Comparison of ENCODE assay signal across 27 mouse cellular contexts in the genomic region with DNA sequence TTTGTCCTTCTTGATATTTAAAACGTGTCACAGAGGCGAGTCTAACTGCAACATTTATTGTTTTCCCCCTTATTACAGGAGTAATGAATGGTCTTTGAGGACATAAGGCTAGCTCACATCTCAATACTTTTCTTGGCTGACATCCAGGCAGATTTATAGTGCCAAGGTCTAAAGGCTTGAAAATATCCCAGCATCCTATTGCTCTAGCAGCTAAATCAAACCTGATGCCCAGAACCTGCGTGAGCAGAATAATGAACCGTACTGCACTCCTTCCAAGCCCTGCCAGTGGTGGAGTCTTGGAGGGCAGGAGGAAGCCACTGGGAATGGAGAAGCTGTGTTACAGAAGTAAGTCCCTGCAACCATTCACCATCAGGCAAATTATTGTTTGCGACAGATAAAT. TPM values are rescaled to one million over a fixed set of nuclear protein-coding genes. Genes with fewer than 3 reads are reported as not detected.
A peak's percentile ranks its signal among the peaks of the same experiment; 100 is the strongest.
DNase-seq lines count a peak whose midpoint lies in the region; ATAC-seq and TF ChIP-seq lines count a peak whose summit lies in the region.
"Had no signal": no experiment of that assay in that cellular context is flagged by ENCODE, and none has a peak within 500 bp of the region (broad histone marks: within the 10 kb centered on the region; RNA-seq: fewer than 3 reads in every experiment).

No protein-coding gene starts in this region.

- no peaks in the 10 kb centered on the region for H3K9me3 ChIP-seq in forebrain, postnatal 0 days (ENCODE audit: low read length)
- H3K9me3 ChIP-seq in forebrain, embryonic 11.5 days (ENCODE audit: control insufficient read depth, low read length), result no peaks in the 10 kb centered on the region
- H3K9me3 ChIP-seq: embryonic facial prominence, embryonic 13.5 days; forebrain, embryonic 12.5 days; heart, embryonic 10.5 days; heart, embryonic 15.5 days; hindbrain, embryonic 15.5 days; intestine, embryonic 15.5 days; limb, embryonic 15.5 days; midbrain, embryonic 12.5 days had no signal

- no peak overlapping the region for H3K4me2 ChIP-seq in forebrain, postnatal 0 days (ENCODE audit: low read depth)
- H3K4me2 ChIP-seq in forebrain, embryonic 11.5 days (ENCODE audit: low read depth, low read length, severe bottlenecking), result no peak overlapping the region
- H3K4me2 ChIP-seq: embryonic facial prominence, embryonic 13.5 days; forebrain, embryonic 12.5 days; heart, embryonic 15.5 days; hindbrain, embryonic 15.5 days; intestine, embryonic 15.5 days; limb, embryonic 15.5 days; midbrain, embryonic 12.5 days had no signal

- TF ChIP-seq CTCF in forebrain, postnatal 0 days (IDR thresholded peaks at IDR 0.05; ENCODE audit: low read depth), result no peak
- TF ChIP-seq CTCF in layer of hippocampus, adult 2 months (conservative IDR thresholded peaks at IDR 0.05), result no peak

- H3K4me1 ChIP-seq in forebrain, postnatal 0 days (ENCODE audit: insufficient read depth), result no peaks in the 10 kb centered on the region
- no peaks in the 10 kb centered on the region for H3K4me1 ChIP-seq in forebrain, embryonic 11.5 days (replicated peaks; ENCODE audit: control insufficient read depth, insufficient read depth, low read length)
- H3K4me1 ChIP-seq: embryonic facial prominence, embryonic 13.5 days; forebrain, embryonic 12.5 days; heart, embryonic 10.5 days; heart, embryonic 15.5 days; hindbrain, embryonic 15.5 days; intestine, embryonic 15.5 days; midbrain, embryonic 12.5 days had no signal

- H3K36me3 ChIP-seq in forebrain, postnatal 0 days (ENCODE audit: insufficient read depth), result no peaks in the 10 kb centered on the region
- H3K36me3 ChIP-seq in forebrain, embryonic 11.5 days (ENCODE audit: control insufficient read depth, insufficient read depth, low read length), result no peaks in the 10 kb centered on the region
- H3K36me3 ChIP-seq: embryonic facial prominence, embryonic 13.5 days; forebrain, embryonic 12.5 days; heart, embryonic 10.5 days; heart, embryonic 15.5 days; hindbrain, embryonic 15.5 days; intestine, embryonic 15.5 days; limb, embryonic 15.5 days; midbrain, embryonic 12.5 days had no signal

- DNase-seq in forebrain, postnatal 0 days, result peak; percentile 14
- DNase-seq in forebrain, embryonic 11.5 days (ENCODE audit: low spot score), result no peak
- DNase-seq in left cerebral cortex, postnatal 4 days, result peak; percentile 6
- DNase-seq in left cerebral cortex, adult 9 months (ENCODE audit: low spot score in 2 of 2), result no peak
- DNase-seq in brain, adult 2 months (ENCODE audit: low read depth, low spot score), result peak; percentile 3
- DNase-seq in forelimb bud, embryonic 11.5 days (ENCODE audit: low read depth, low spot score), result peak; percentile 12
- DNase-seq in layer of hippocampus, adult 2 months (ENCODE audit: low spot score in 2 of 2), result no peak
- no peak for DNase-seq in right cerebral cortex, adult 18-20 months
- DNase-seq: adrenal gland, postnatal 25 days; cerebellum, adult 9-10 months; gastrocnemius, postnatal 25 days; heart, adult 11 months; kidney, adult 2 months; kidney, postnatal 10 days; layer of hippocampus, adult 9-11 months; lung, adult 2 months; lung, postnatal 14 days had no signal

- H3K9ac ChIP-seq in forebrain, postnatal 0 days, result no peak overlapping the region
- no peak overlapping the region for H3K9ac ChIP-seq in forebrain, embryonic 11.5 days (ENCODE audit: low read length)
- H3K9ac ChIP-seq: embryonic facial prominence, embryonic 13.5 days; forebrain, embryonic 12.5 days; heart, embryonic 15.5 days; hindbrain, embryonic 15.5 days; intestine, embryonic 15.5 days; limb, embryonic 15.5 days; liver, embryonic 14.5 days; midbrain, embryonic 12.5 days had no signal

- intact Hi-C loops in left cerebral cortex, postnatal 4 days (cut with DNase I), result no loop called here

- WGBS in forebrain, postnatal 0 days, result 54% methylated on average over 5 of the region's 5 CpGs
- 84% methylated on average over 5 of the region's 5 CpGs for WGBS in forebrain, embryonic 11.5 days

- no peaks in the 10 kb centered on the region for H3K27me3 ChIP-seq in forebrain, postnatal 0 days (ENCODE audit: insufficient read depth, low read length)
- no peaks in the 10 kb centered on the region for H3K27me3 ChIP-seq in forebrain, embryonic 11.5 days (ENCODE audit: control insufficient read depth, insufficient read depth, low read length)
- H3K27me3 ChIP-seq: embryonic facial prominence, embryonic 13.5 days; forebrain, embryonic 12.5 days; heart, embryonic 15.5 days; hindbrain, embryonic 15.5 days; intestine, embryonic 15.5 days; limb, embryonic 15.5 days; midbrain, embryonic 12.5 days had no signal

- no peak for ATAC-seq in forebrain, postnatal 0 days
- ATAC-seq in forebrain, embryonic 11.5 days (replicated peaks; ENCODE audit: low FRiP score), result no peak
- ATAC-seq: CD4-positive, CD25-positive, alpha-beta regulatory T cell, adult 4 months; intestine, embryonic 15.5 days had no signal

- no peak overlapping the region for H3K27ac ChIP-seq in forebrain, postnatal 0 days (ENCODE audit: low read depth, low read length)
- no peak overlapping the region for H3K27ac ChIP-seq in forebrain, embryonic 11.5 days (ENCODE audit: low read depth, low read length)
- H3K27ac ChIP-seq in layer of hippocampus, adult 2 months, result no peak overlapping the region
- H3K27ac ChIP-seq: embryonic facial prominence, embryonic 13.5 days; forebrain, embryonic 12.5 days; heart, embryonic 10.5 days; heart, embryonic 15.5 days; hindbrain, embryonic 15.5 days; intestine, embryonic 15.5 days; limb, embryonic 15.5 days; liver, embryonic 14.5 days; midbrain, embryonic 12.5 days had no signal

- no peak overlapping the region for H3K4me3 ChIP-seq in forebrain, postnatal 0 days (ENCODE audit: low read depth, low read length)
- no peak overlapping the region for H3K4me3 ChIP-seq in forebrain, embryonic 11.5 days (ENCODE audit: low read depth, low read length)
- H3K4me3 ChIP-seq in layer of hippocampus, adult 2 months, result no peak overlapping the region
- H3K4me3 ChIP-seq: embryonic facial prominence, embryonic 13.5 days; forebrain, embryonic 12.5 days; heart, embryonic 10.5 days; heart, embryonic 15.5 days; hindbrain, embryonic 15.5 days; intestine, embryonic 15.5 days; limb, embryonic 15.5 days; midbrain, embryonic 12.5 days had no signal

RNA-seq across cellular contexts. Expression of a gene that starts 26.7 kb away (rescaled TPM):
- total RNA-seq in forebrain, postnatal 0 days (2014; rRNA removed), result 27.7 and 45.7 TPM in 2 replicates
- polyA plus RNA-seq in forebrain, postnatal 0 days (2015; fragmentation: Nextera tagmentation; extraction: Ambion mirVana), result 7.4 and 8.7 TPM in 2 replicates
- polyA plus RNA-seq in forebrain, embryonic 11.5 days (2014; fragmentation: Nextera tagmentation; extraction: Ambion mirVana), result 28.3 and 28.4 TPM in 2 replicates
- total RNA-seq in left cerebral cortex, postnatal 4 days (2021), result 10 to 100 TPM; 31.7 to 33.5 TPM
- 10 to 100 TPM; 23.1 to 24.6 TPM for total RNA-seq in layer of hippocampus, adult 2 months (2021)

Comparison
In these comparisons a context has a peak if more than half of its experiments do, and no peak if none do; other contexts are left out.
1. DNase-seq: peak in forebrain, postnatal 0 days (single experiment), left cerebral cortex, postnatal 4 days (single experiment), brain, adult 2 months (single experiment) and forelimb bud, embryonic 11.5 days (single experiment); none in forebrain, embryonic 11.5 days (single experiment), left cerebral cortex, adult 9 months (0 of 2), layer of hippocampus, adult 2 months (0 of 2) and right cerebral cortex, adult 18-20 months (single experiment).